Mouse (Mus musculus) kidney, adult 2 months (tissue): Measurements from ENCODE around the gene Olfr66. TPM values are rescaled to one million over a fixed set of nuclear protein-coding genes. Genes with fewer than 3 reads are reported as not detected.

ENCODE experiments used
- DNase-seq: peaks from one replicate; pipeline ENCODE4 v3.0.0; 2021
- H3K27ac ChIP-seq: fragments of 200-500 bp; 2 replicates; pipeline ENCODE4 v1.5.1; 2012; ENCODE audit warnings: low read depth, low read length, control low read depth, inconsistent platforms; ENCODE audit not compliant: insufficient read depth
- H3K27me3 ChIP-seq: fragments of 200-500 bp; replicated peaks from 2 replicates; pipeline ENCODE4 v1.6.1; 2012; ENCODE audit warnings: mild to moderate bottlenecking, moderate library complexity, low read length, inconsistent platforms; ENCODE audit not compliant: control insufficient read depth, insufficient read depth
- H3K36me3 ChIP-seq: fragments of 200-500 bp; 2 replicates; pipeline ENCODE4 v1.6.1; 2012; ENCODE audit warnings: mild to moderate bottlenecking, moderate library complexity, low read length, inconsistent platforms; ENCODE audit not compliant: control insufficient read depth, insufficient read depth
- H3K4me1 ChIP-seq: fragments of 200-500 bp; 2 replicates; pipeline ENCODE4 v1.6.1; 2011; ENCODE audit warnings: low read length; ENCODE audit not compliant: control insufficient read depth, insufficient read depth
- H3K4me3 ChIP-seq: fragments of 200-500 bp; 2 replicates; pipeline ENCODE4 v1.5.1; 2011; ENCODE audit warnings: mild to moderate bottlenecking, low read depth, low read length, control low read depth; ENCODE audit not compliant: insufficient read depth
- CTCF ChIP-seq: fragments of 200-500 bp; conservative IDR thresholded peaks from 2 replicates; pipeline ENCODE4 v1.5.1; 2011; ENCODE audit warnings: low read depth, mild to moderate bottlenecking, control low read depth, low read length, moderate library complexity, mixed read lengths; ENCODE audit not compliant: insufficient read depth, insufficient read length
- POLR2A ChIP-seq: fragments of 200-500 bp; IDR thresholded peaks from one replicate; pipeline ENCODE4 v1.6.1; 2011; ENCODE audit warnings: low read depth, low read length, control low read depth
- WGBS: fragments of 180-500 bp; shearing (Covaris S2); methylation state at CpG from one replicate; pipeline ENCODE4 v1.1.7; 2018; 5-methylcytosine and 5-hydroxymethylcytosine counted together
- polyA plus RNA-seq: library from polyadenylated mRNA; depleted of rRNA; stranded (reverse); fragments of >200 nt; gene quantifications from 2 replicates; pipeline ENCODE4 v1.2.3, GENCODE M21; 2012; rRNA removed

Gene Olfr66
- not detected in 2 replicates for polyA plus RNA-seq

- Histone ChIP-seq H3K4me1 (no peaks in the 10 kb centered on the region), H3K36me3 (no peaks in the 10 kb centered on the region), H3K27ac (no peak within 1 kb of the TSS), H3K4me3 (no peak within 1 kb of the TSS), H3K27me3 (no peaks in the 10 kb centered on the region)
- TF ChIP-seq POLR2A, result no peak
- TF ChIP-seq CTCF, result no peak
- no peak for DNase-seq
Measured at GRCm38 (mm10) chr7:103886152-103886551, at the start of gene Olfr66. Gene Olfr66, minus strand, starts transcription at chr7:103886252.

DNA sequence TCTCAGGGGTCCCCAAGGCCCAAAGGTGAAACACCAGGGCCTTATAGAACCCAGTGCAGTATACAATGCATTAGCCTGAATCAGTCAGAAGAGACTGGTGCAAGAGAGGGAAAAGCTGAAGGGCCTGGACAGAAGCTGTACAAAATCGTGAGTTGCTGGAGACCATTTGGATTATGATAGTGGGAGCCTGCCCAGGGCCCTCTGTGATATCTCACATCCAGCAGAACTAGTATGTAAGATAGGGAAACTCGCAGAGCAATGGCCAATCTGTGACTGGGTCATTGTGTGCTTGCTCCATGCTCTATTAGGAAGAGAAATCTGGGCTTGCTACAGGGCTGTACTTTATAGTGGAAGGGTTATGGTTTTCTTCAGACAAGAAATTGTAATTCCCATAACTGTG lies 48.2 kb upstream of the Olfr66 start, which contains the start of gene Olfr632:
Gene Olfr632 (plus strand): TSS at position 84 of the 400 bp plus-strand sequence.
- no peak for DNase-seq
- H3K27ac ChIP-seq, result no peak within 1 kb of the TSS
- H3K4me1 ChIP-seq, result no peaks in the 10 kb centered on the region
- no peak within 1 kb of the TSS for H3K4me3 ChIP-seq
- H3K36me3 ChIP-seq, result no peaks in the 10 kb centered on the region
- H3K27me3 ChIP-seq, result no peaks in the 10 kb centered on the region
- WGBS, result 69% methylated on average over 2 of the region's 2 CpGs
- no peak for TF ChIP-seq POLR2A
- no peak for TF ChIP-seq CTCF

DNA sequence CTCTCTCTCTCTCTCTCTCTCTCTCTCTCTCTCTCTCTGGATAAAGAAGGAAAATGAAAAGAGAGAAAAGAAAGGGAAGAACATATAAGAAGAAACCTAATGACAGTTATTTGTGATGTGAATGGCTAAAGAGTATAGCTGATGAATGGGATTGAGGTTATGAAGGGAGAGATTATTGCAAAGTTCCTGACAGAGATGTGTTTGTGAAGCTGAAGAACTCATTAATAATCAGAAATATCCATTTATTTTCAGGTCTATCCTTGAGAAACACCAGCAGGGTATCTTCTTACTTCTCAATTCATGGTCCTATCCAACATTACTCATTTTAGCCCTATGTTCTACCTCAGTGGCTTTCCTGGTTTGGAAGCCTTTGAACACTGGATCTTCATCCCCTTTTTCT lies 42.5 kb upstream of the Olfr66 start, which contains the start of gene Olfr631:
Gene Olfr631 (plus strand): TSS at position 301 of the 400 bp plus-strand sequence.
- no peak for DNase-seq
- no peak within 1 kb of the TSS for H3K4me3 ChIP-seq
- no peak for TF ChIP-seq POLR2A
- no peak for TF ChIP-seq CTCF
- no peaks in the 10 kb centered on the region for H3K4me1 ChIP-seq
- no peaks in the 10 kb centered on the region for H3K36me3 ChIP-seq
- H3K27me3 ChIP-seq, result no peaks in the 10 kb centered on the region
- H3K27ac ChIP-seq, result no peak within 1 kb of the TSS

DNA sequence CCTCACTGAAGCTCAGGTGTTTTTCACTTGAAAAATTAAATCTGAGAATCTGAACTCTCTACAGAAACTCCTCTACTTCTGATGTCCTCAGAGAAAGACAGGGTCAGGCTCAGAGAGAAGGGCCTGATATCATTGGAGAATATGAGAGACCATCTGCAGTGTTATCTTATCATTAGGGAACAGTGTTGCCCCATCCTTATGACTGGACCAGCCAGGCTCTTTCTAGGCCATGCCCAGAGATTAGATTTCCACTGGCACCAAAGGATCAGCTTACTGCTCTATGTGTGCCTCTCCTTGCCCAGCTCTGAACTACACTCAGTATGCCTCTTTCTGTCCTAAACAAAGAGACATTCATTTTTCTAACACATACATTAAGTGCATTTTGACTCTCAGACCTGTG lies 29.3 kb upstream of the Olfr66 start:
- no peak overlapping the region for H3K27ac ChIP-seq
- H3K36me3 ChIP-seq, result no peaks in the 10 kb centered on the region
- no peak overlapping the region for H3K4me3 ChIP-seq
- no peaks in the 10 kb centered on the region for H3K27me3 ChIP-seq
- TF ChIP-seq CTCF, result no peak
- H3K4me1 ChIP-seq, result no peaks in the 10 kb centered on the region
- no peak for DNase-seq

DNA sequence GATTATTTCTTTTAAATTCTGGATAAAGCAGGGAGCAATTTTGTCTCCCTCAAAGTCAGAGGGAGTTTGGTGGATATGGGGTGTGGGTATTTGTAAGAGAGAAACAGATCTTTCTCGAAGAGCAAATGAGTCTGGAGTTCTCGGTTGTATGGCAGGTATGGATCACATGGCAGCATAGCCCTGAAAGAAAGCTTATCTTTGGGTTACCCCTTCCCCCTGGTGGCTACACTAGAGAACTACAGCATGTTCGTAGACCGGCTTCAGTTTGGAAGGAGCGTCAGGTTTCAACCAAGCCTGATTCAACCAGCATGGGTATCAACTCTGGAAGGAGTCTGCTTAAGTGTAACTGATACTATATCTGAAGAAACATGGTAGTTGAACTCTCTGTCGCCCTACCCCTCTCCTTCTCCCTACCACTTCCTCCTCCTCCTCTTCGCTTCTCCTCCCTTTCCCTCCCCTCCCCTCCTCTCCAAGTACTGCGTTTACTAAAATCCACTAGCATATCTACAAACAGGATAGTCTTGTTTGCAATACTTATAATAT lies 27.0 kb upstream of the Olfr66 start:
- no peaks in the 10 kb centered on the region for H3K36me3 ChIP-seq
- H3K4me3 ChIP-seq, result no peak overlapping the region
- TF ChIP-seq POLR2A, result no peak
- no peak for TF ChIP-seq CTCF
- no peaks in the 10 kb centered on the region for H3K27me3 ChIP-seq
- H3K4me1 ChIP-seq, result no peaks in the 10 kb centered on the region
- H3K27ac ChIP-seq, result no peak overlapping the region
- no peak for DNase-seq
- 39% methylated on average over 8 of the region's 8 CpGs for WGBS

DNA sequence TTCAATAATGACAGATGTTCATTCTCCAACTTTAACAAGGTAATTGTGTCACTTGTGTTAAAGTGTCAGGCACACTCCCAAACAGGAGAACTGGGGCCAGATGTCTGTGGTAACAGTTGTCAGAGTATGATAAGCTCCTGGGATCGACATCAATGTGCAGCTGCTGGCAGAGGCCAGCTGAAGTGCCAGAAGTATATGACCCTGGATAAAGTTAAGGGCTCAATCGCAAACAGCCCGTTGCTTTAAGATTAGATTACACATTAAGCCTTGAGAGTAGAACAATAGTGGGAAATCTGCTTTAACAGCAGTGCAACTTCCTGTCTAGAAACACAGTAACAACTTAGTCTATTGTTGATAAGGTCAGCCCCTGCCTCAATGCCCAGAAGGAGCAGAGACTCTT lies 24.0 kb upstream of the Olfr66 start:
- H3K36me3 ChIP-seq, result no peaks in the 10 kb centered on the region
- no peak for TF ChIP-seq CTCF
- no peak for TF ChIP-seq POLR2A
- H3K27ac ChIP-seq, result no peak overlapping the region
- WGBS, result 2% methylated on average over 3 of the region's 3 CpGs
- no peaks in the 10 kb centered on the region for H3K27me3 ChIP-seq
- no peaks in the 10 kb centered on the region for H3K4me1 ChIP-seq
- H3K4me3 ChIP-seq, result no peak overlapping the region
- no peak for DNase-seq

GRCm38 (mm10) chr7:103903187-103903586 lies 17.1 kb upstream of the Olfr66 start, which contains the start of gene Olfr65:
Gene Olfr65, plus strand, starts transcription at chr7:103903487.
- H3K4me1 ChIP-seq, result no peaks in the 10 kb centered on the region
- 48% methylated on average over 2 of the region's 2 CpGs for WGBS
- no peak within 1 kb of the TSS for H3K27ac ChIP-seq
- TF ChIP-seq CTCF (no peak), POLR2A (no peak)
- H3K4me3 ChIP-seq, result no peak within 1 kb of the TSS
- no peaks in the 10 kb centered on the region for H3K27me3 ChIP-seq
- DNase-seq, result no peak
- H3K36me3 ChIP-seq, result no peaks in the 10 kb centered on the region

DNA sequence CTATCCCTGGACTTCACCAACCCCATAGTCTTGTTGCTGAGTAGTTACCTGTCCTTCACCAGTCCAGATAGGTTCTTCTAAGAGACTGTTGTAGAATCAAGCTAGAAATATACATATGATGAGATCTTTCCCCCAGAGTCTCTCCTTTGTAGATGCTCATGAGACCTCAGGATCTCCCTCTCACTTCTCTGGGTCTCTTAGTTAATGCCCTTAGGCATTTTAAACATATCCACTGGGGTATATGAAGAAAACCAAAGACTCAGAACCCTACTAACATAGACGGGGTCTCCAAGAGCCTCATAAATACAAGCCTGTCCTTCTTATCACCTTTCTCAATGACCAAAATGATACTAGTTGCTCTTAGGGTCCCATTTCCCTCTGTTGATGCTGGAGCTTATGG lies 8.3 kb upstream of the Olfr66 start, which contains the start of gene Olfr64:
Gene Olfr64 (minus strand): TSS at position 101 of the 400 bp plus-strand sequence.
- H3K27ac ChIP-seq, result no peak within 1 kb of the TSS
- no peaks in the 10 kb centered on the region for H3K4me1 ChIP-seq
- H3K36me3 ChIP-seq, result no peaks in the 10 kb centered on the region
- H3K4me3 ChIP-seq, result no peak within 1 kb of the TSS
- WGBS, result 61% methylated on average over 1 of the region's 1 CpGs
- TF ChIP-seq POLR2A, result no peak
- TF ChIP-seq CTCF, result no peak
- no peaks in the 10 kb centered on the region for H3K27me3 ChIP-seq
- no peak for DNase-seq
